Mouse (Mus musculus): ENCODE measurements around the gene Zbtb42.

DNA sequence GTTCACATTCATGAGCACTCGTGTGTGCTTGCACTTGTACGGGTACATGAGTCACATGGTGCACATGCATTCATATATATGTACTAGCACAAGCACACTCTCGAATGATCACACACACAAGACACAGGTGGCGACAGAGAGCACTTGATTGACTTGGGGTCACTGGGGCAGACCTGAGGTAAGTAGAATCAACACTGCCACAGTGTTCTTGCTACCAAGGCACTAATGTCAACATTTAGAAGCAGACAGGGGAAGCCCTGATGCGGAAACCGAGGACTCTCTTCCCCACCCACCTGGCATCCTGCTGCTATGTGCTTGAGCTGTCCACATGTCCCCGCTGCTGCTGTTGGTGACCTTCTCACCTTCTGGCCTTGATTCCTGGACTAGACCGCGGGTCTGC lies 44.9 kb upstream of the Zbtb42 start:
- TF ChIP-seq CTCF (IDR thresholded peaks at IDR 0.05; ENCODE audit: extremely low read depth, insufficient read depth, low read length), result no peak
- TF ChIP-seq POLR2A (IDR thresholded peaks at IDR 0.05; ENCODE audit: extremely low read depth, insufficient read depth, low read length), result no peak

Measured in cortical plate, adult 2 months (tissue).